Mouse (Mus musculus): Measurements from ENCODE around the gene Mtap.

GRCm38 (mm10) chr4:89090217-89090616 is 46.7 kb upstream of the Mtap start:
- TF ChIP-seq CTCF (IDR thresholded peaks at IDR 0.05; ENCODE audit: control insufficient read depth, insufficient read depth, insufficient replicate concordance, low read depth, low read length) (no peak), POLR2A (IDR thresholded peaks at IDR 0.05; ENCODE audit: control insufficient read depth, low read depth, low read length) (no peak)
